Mouse (Mus musculus): ENCODE data around the gene Wrb. TPM values are rescaled to one million over a fixed set of nuclear protein-coding genes. Genes with fewer than 3 reads are reported as not detected.
A peak's percentile ranks its signal among the peaks of the same experiment; 100 is the strongest.

The Wrb gene
- polyA plus RNA-seq, 1 experiment from 2014 or later, result 6.9 TPM

DNA sequence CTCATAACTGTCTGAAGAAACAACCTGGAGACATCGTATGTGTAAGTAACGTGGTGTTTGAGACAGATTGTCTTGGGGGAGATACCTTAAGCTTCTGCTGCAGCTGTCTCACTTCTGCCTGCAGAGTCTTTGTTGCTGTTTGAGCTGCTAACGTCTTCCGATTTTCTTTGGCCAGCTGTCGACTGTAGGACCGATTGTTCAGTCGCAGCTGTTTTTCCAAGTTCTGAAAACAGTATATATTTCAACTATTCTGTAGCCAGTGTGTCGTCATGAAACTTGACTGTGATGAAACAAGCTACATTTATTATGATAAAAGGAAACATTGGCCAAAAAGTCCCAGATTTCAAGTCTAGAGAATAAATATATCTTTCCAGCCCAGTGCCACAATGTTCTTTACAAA is 28.4 kb downstream of the Wrb start:
- Histone ChIP-seq H3K27ac (no peak overlapping the region), H3K79me2 (ENCODE audit: inconsistent target) (no peaks in the 10 kb centered on the region), H3K36me3 (ENCODE audit: inconsistent target) (no peaks in the 10 kb centered on the region), H3K4me3 (ENCODE audit: inconsistent target) (no peak overlapping the region)
- WGBS (ENCODE audit: missing documents), result 93% methylated on average over 8 of the region's 8 CpGs

DNA sequence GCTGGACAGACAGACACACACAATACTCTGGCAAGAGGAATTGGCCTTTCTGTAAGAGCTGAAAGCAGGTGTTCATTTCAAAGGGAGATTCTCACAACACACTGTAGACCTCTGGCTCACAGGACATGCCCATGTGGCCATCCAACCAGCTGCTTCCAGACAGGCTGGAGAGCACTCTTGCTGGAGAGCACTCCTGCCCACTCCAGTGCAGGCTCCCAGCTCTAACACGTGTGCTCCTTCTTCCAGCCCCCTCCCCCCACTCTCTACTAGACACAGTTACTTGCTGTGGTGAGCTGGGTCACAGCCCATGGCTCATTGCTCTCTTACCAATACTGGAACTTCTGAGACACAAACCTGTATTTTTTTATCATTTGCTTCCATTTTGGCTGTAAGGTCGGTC is 30.2 kb downstream of the Wrb start:
- no peak overlapping the region for H3K4me3 ChIP-seq (ENCODE audit: inconsistent target)
- H3K36me3 ChIP-seq (ENCODE audit: inconsistent target), result no peaks in the 10 kb centered on the region
- H3K27ac ChIP-seq, result no peak overlapping the region
- H3K79me2 ChIP-seq (ENCODE audit: inconsistent target), result no peaks in the 10 kb centered on the region
- 69% methylated on average over 2 of the region's 2 CpGs for WGBS (ENCODE audit: missing documents)

DNA sequence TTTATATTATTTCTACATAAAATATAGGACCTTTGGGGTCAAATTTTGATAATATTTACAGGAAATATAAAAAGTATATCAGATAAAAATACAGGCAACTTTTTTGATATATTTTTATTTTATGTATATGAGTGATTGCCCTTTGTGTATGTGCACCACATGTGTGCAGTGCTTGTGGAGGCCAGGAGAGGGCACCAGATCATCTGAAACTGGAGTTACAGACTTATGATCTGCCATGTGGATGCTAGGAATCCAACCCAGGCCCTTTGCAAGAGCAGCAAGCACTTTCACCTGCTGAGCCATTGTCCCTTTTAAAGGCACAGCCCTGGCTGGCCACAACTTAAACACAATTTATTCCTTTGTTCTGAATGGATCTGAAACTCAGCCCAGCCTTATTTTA is 33.9 kb downstream of the Wrb start:
- no peak overlapping the region for H3K4me3 ChIP-seq (ENCODE audit: inconsistent target)
- H3K36me3 ChIP-seq (ENCODE audit: inconsistent target), result no peaks in the 10 kb centered on the region
- H3K27ac ChIP-seq, result no peak overlapping the region
- H3K79me2 ChIP-seq (ENCODE audit: inconsistent target), result no peaks in the 10 kb centered on the region

DNA sequence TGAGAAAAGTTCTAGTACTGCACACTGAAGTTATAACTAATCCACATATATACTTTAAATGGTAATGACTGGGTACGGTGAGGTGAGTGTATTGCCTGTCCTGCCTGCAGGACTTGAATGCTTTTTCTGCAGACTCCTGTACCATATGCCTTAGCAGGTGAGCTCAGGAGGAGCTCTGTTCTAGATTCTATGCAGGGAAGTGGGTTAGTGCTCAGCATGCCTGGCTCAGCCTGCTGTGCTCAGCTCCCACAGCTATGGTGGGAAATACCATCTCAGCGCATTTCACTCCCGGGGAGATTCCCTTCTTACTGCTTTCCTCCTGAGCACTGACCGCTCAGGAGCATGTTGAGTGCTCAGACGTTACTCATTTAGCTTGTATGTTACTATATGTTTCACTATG is 42.4 kb downstream of the Wrb start:
- Histone ChIP-seq H3K79me2 (ENCODE audit: inconsistent target) (no peaks in the 10 kb centered on the region), H3K4me3 (ENCODE audit: inconsistent target) (no peak overlapping the region), H3K36me3 (ENCODE audit: inconsistent target) (no peaks in the 10 kb centered on the region), H3K27ac (no peak overlapping the region)
- 93% methylated on average over 5 of the region's 5 CpGs for WGBS (ENCODE audit: missing documents)

DNA sequence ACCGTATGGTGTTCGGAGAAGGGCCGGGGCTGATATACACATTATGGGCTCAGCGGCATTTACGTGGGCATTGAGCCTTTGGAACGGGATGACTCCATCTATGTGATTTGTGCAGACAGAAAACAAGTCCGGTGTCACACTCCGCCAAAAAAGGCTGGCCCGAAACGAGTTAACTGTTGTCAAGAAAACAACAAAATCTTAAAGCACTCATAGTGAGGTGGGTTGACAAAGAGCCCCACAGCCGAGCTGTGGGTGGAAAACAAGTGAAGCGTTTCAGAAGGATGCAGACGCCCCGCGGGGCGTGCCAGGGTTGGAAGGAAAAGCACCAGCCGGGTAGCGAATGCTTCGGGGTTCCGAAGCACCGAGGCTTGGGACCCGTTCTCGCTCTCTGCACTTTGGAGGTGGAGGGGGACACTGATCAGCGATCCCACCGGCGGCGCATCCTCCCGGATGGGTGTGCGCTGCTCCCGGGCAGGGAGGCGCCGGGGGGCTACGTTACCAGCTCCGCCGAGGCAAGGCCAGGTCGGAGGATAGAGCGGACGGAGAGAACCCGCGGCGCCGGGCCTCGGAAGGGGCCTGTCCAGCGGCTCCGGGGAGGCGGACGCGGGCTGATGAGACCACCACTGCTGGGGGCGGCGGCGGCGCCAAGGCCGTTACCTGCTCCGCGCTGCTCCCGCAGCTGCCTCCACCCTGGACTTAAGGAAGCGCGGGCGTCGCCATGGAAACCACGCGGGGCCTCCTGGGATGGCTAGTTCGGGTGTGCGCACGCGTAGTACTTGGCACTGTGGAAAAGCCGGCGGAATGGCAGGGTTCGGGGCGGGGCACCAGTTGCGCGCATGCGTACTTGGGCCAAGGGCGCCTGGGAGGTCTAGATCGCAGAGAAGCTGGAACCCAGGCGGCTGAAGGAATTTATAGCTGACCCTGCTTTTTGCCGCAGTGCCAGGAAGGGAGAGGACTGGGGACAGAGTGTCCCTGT is 46.6 kb downstream of the Wrb start, which contains the start of gene Lca5l:
Lca5l (minus strand) TSS at position 741 of the 976 bp plus-strand sequence.
- peak within 1 kb of the TSS; percentile 48 for H3K4me3 ChIP-seq (ENCODE audit: inconsistent target)
- no peaks in the 10 kb centered on the region for H3K79me2 ChIP-seq (ENCODE audit: inconsistent target)
- H3K27ac ChIP-seq, result no peak within 1 kb of the TSS
- WGBS (ENCODE audit: missing documents), result 2% methylated on average over 75 of the region's 77 CpGs
- H3K36me3 ChIP-seq (ENCODE audit: inconsistent target), result no peaks in the 10 kb centered on the region

DNA sequence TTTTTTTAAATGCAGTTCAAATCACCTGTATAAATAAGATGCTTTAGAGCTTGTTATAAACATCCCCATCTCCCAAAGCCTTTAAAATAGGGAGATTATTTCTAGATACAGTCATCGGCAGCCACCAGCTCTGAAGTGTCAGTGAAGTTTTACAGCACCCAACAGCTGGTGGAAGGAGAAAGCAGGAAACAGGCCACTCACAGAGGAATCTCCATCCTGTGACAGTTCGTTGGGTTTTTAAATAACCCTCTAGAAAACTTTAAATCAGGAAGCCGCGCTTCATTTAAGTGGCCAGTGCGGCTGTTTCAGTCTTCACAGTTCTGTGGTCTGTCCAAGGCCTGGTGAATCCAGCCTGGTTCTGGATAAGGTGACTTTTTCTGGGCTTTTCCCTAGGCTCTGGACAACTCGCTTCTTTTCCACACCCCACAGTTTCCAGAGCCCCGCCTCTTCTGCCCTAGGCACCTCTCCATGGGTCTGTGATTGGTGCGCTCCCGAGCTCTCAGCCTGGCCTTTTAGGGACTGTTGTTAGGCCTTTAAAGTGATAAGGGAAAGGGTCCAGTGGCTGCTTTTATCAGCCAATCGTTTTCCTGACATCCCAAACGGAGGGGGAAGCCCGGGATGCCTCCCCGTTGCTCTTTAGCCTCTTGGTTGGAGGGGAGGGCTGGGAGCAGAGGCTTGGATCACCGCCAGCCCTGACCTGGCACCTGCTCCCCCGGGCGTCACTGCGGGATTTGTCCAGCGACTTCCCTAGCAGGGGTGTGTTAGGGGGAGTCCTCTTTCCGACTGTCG is 54.9 kb downstream of the Wrb start, which contains the start of gene Sh3bgr:
Sh3bgr (plus strand) TSS at position 538 of the 789 bp plus-strand sequence.
- 7% methylated on average over 20 of the region's 20 CpGs for WGBS (ENCODE audit: missing documents)
- Histone ChIP-seq H3K27ac (no peak within 1 kb of the TSS), H3K4me3 (ENCODE audit: inconsistent target) (no peak within 1 kb of the TSS), H3K79me2 (ENCODE audit: inconsistent target) (no peaks in the 10 kb centered on the region), H3K36me3 (ENCODE audit: inconsistent target) (no peaks in the 10 kb centered on the region)

DNA sequence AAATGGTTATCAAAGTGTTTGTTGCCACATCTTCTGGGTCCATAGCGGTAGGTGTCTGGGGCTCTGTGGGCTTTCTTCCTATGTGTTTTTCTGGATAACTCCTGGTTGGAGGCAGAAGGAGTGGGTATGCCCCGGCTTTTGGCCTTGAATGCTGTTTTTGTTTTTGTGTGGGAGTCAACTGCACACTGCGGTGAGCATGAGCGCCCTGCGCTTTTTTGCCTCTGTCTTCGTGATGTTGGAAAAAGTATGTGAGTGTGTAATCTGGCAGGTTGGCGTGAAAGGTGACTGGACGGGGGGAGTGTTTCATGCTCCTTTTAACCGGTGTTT is 55.5 kb downstream of the Wrb start:
- no peaks in the 10 kb centered on the region for H3K79me2 ChIP-seq (ENCODE audit: inconsistent target)
- no peak overlapping the region for H3K4me3 ChIP-seq (ENCODE audit: inconsistent target)
- WGBS (ENCODE audit: missing documents), result 64% methylated on average over 8 of the region's 9 CpGs
- no peak overlapping the region for H3K27ac ChIP-seq
- no peaks in the 10 kb centered on the region for H3K36me3 ChIP-seq (ENCODE audit: inconsistent target)

DNA sequence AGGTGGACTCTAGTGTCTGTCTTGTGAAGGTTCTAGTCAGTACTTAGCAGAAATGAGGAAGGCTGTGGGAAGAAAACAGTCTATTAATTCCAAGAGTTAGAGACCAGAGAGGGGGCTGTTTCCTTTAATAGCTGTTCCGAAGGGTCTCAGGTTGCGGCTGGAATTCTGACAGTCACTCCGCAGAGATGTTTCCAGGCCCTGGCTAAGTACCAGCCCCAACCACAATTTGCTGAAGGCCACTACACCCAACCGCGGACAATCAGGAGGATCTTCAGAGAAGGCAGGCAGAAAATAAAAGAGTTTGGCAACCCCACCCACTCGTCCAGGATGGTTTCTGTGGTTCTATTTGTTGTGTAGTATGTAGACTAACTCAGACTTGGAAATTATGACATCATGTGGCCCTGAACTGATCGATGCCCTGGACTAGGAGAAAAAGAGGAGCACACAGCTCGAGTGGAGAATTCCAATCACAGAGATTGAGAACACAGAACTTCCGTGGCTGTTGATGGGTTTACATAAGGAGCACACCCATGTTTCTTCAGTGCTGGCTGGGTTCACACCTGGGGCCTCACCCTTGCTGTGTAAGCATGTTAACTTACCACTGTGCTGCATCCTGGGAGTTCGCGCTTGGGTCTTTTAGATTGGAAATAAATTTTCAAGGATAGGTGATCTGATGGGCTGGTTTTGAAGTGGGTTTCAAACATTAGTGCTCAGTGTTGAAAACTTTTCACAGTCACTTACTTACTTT is 56.5 kb downstream of the Wrb start:
- Histone ChIP-seq H3K79me2 (ENCODE audit: inconsistent target) (no peaks in the 10 kb centered on the region), H3K36me3 (ENCODE audit: inconsistent target) (no peaks in the 10 kb centered on the region), H3K4me3 (ENCODE audit: inconsistent target) (no peak overlapping the region), H3K27ac (no peak overlapping the region)
- 90% methylated on average over 11 of the region's 11 CpGs for WGBS (ENCODE audit: missing documents)

Other genes with a start within 250 kb of the Wrb start
- gene Psmg1, start 154.4 kb upstream of the Wrb start, polyA plus RNA-seq (2018), result 11.0 to 27.9 TPM (median 11.5 TPM) in 3 replicates
- gene Brwd1, start 62.9 kb upstream of the Wrb start, polyA plus RNA-seq (2018), result 17.2 to 37.5 TPM (median 17.6 TPM) in 3 replicates
- 52.6 to 143 TPM (median 72.6 TPM) in 3 replicates for gene Hmgn1, start 17.7 kb upstream of the Wrb start, polyA plus RNA-seq (2018)
- gene Lca5l, start 46.9 kb downstream of the Wrb start, polyA plus RNA-seq (2018), result not detected in 3 replicates
- gene Sh3bgr, start 55.0 kb downstream of the Wrb start, polyA plus RNA-seq (2018), result not detected in 3 replicates
- gene B3galt5, start 90.4 kb downstream of the Wrb start, polyA plus RNA-seq (2018), result 0.07 TPM in 1 of 3 replicates, not detected in the others